In the genomic region with DNA sequence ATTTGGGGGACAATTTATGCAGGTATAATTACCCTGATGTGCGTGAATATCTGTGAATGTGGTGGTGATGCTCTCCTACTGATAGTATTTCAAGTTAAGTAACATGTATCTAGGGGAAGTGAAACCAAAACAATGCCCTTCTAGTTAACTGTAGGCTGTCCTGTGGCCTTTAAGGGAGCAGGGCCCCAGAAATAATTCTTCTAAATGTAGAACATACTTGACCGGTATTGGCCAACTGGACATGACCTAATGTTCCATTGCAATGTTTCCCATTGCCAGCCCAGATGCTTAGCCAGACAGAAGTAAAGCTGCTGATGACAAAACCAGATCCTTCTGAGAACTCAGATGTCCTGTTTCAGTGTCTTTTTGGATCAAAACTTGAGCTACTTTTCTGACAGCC, we compare ENCODE assay signal across 12 mouse cellular contexts. TPM values are rescaled to one million over a fixed set of nuclear protein-coding genes. Genes with fewer than 3 reads are reported as not detected.
A peak's percentile ranks its signal among the peaks of the same experiment; 100 is the strongest.
DNase-seq lines count a peak whose midpoint lies in the region; ATAC-seq and TF ChIP-seq lines count a peak whose summit lies in the region.
"Had no signal": no experiment of that assay in that cellular context is flagged by ENCODE, and none has a peak within 500 bp of the region (broad histone marks: within the 10 kb centered on the region; RNA-seq: fewer than 3 reads in every experiment).

No protein-coding gene starts in this region.

- H3K4me2 ChIP-seq in CH12.LX (ENCODE audit: insufficient read depth, low read depth, poor library complexity, severe bottlenecking): peak overlapping the region; percentile 47; the same call in 1 of the 2 replicates
- no peak overlapping the region for H3K4me2 ChIP-seq in neural tube, embryonic 15.5 days
- H3K4me2 ChIP-seq: hindbrain, embryonic 13.5 days had no signal

- TF ChIP-seq CTCF in kidney, adult 2 months (conservative IDR thresholded peaks at IDR 0.05; ENCODE audit: insufficient read depth, insufficient read length, low read depth, low read length): no peak
- TF ChIP-seq CTCF in CH12.LX (conservative IDR thresholded peaks at IDR 0.05 in 1 of 2, IDR thresholded peaks at IDR 0.05 in 1 of 2; ENCODE audit: low read depth in 2 of 2, low read length in 2 of 2): no peak

- no peaks in the 10 kb centered on the region for H3K79me2 ChIP-seq in CH12.LX (replicated peaks; ENCODE audit: control insufficient read depth, extremely low read depth, insufficient read depth, poor library complexity, severe bottlenecking)

- no peak for TF ChIP-seq RAD21 in CH12.LX (IDR thresholded peaks at IDR 0.05; ENCODE audit: low read depth, low read length)

- no peak overlapping the region for H3K27ac ChIP-seq in kidney, adult 2 months (ENCODE audit: insufficient read depth, low read depth, low read length)
- H3K27ac ChIP-seq in CH12.LX (ENCODE audit: insufficient read depth, low read depth): no peak overlapping the region
- no peak overlapping the region for H3K27ac ChIP-seq in neural tube, embryonic 15.5 days (replicated peaks)
- H3K27ac ChIP-seq: hindbrain, embryonic 13.5 days had no signal

- no peaks in the 10 kb centered on the region for H3K27me3 ChIP-seq in kidney, adult 2 months (replicated peaks; ENCODE audit: control insufficient read depth, insufficient read depth, low read length)
- H3K27me3 ChIP-seq in CH12.LX (replicated peaks): no peaks in the 10 kb centered on the region
- no peaks in the 10 kb centered on the region for H3K27me3 ChIP-seq in neural tube, embryonic 15.5 days (replicated peaks)
- H3K27me3 ChIP-seq: hindbrain, embryonic 13.5 days; megakaryocyte, embryonic 14.5 days had no signal

- DNase-seq in kidney, adult 2 months: peak; percentile 52
- DNase-seq in kidney, adult 11 months: no peak
- peak; percentile 80 for DNase-seq in A20 (ENCODE audit: low read depth, low spot score)
- DNase-seq in CH12.LX (ENCODE audit: extremely low read depth): peak; percentile 65
- DNase-seq in lung, postnatal 4 days: peak; percentile 34 to 36
- no peak for DNase-seq in right cerebral cortex, adult 2 months (ENCODE audit: low spot score in 2 of 2)
- DNase-seq: cerebellum, adult 9-10 months; kidney, postnatal 14 days; left cerebral cortex, postnatal 4 days had no signal

- dilution Hi-C loops in CH12.LX (cut with MboI; ENCODE audit: extremely low pct_ligation_motif_present, extremely low pct_unique_long_range_greater_than_20kb, low sequenced_read_pairs): no loop called here

- no peaks in the 10 kb centered on the region for H3K9me3 ChIP-seq in CH12.LX (replicated peaks; ENCODE audit: low read length)
- no peaks in the 10 kb centered on the region for H3K9me3 ChIP-seq in neural tube, embryonic 15.5 days (replicated peaks)
- H3K9me3 ChIP-seq: hindbrain, embryonic 13.5 days; megakaryocyte, embryonic 14.5 days had no signal

- 74% methylated on average over 2 of the region's 2 CpGs for WGBS in kidney, adult 2 months
- 91% methylated on average over 2 of the region's 2 CpGs for WGBS in neural tube, embryonic 15.5 days

- H3K4me3 ChIP-seq in kidney, adult 2 months (ENCODE audit: insufficient read depth, low read depth, low read length): no peak overlapping the region
- no peak overlapping the region for H3K4me3 ChIP-seq in CH12.LX (replicated peaks in 1 of 3; ENCODE audit: low read depth in 2 of 3, low read length in 2 of 3, poor library complexity in 1 of 3)
- H3K4me3 ChIP-seq in neural tube, embryonic 15.5 days (replicated peaks): no peak overlapping the region
- H3K4me3 ChIP-seq: hindbrain, embryonic 13.5 days; megakaryocyte, embryonic 14.5 days had no signal

- TF ChIP-seq POLR2A in kidney, adult 2 months (IDR thresholded peaks at IDR 0.05; ENCODE audit: low read depth, low read length): no peak
- TF ChIP-seq POLR2A in CH12.LX (IDR thresholded peaks at IDR 0.05; ENCODE audit: low read depth, low read length): no peak

- ATAC-seq in neural tube, embryonic 15.5 days (ENCODE audit: low FRiP score): no peak

- in situ Hi-C loops in CH12.LX (cut with MboI; ENCODE audit: low pct_ligation_motif_present, low pct_unique_long_range_greater_than_20kb, low sequenced_read_pairs): no loop called here

- H3K36me3 ChIP-seq in kidney, adult 2 months (ENCODE audit: control insufficient read depth, insufficient read depth, low read length): no peaks in the 10 kb centered on the region
- H3K36me3 ChIP-seq in CH12.LX (replicated peaks in 1 of 2; ENCODE audit: control insufficient read depth in 1 of 2, insufficient read depth in 1 of 2, low read length in 1 of 2): no peaks in the 10 kb centered on the region
- no peaks in the 10 kb centered on the region for H3K36me3 ChIP-seq in neural tube, embryonic 15.5 days
- H3K36me3 ChIP-seq: hindbrain, embryonic 13.5 days had no signal

- H3K4me1 ChIP-seq in kidney, adult 2 months (ENCODE audit: control insufficient read depth, insufficient read depth, low read length): no peaks in the 10 kb centered on the region
- H3K4me1 ChIP-seq in CH12.LX (ENCODE audit: control insufficient read depth in 1 of 2, insufficient read depth in 2 of 2): peaks cover 13 to 24% of the 10 kb centered on the region in 2 experiments; a peak in 3 of 4 replicates
- no peaks in the 10 kb centered on the region for H3K4me1 ChIP-seq in neural tube, embryonic 15.5 days
- H3K4me1 ChIP-seq: hindbrain, embryonic 13.5 days had no signal

- peak; percentile 88 for TF ChIP-seq EP300 in CH12.LX (IDR thresholded peaks at IDR 0.05; ENCODE audit: low read length)

- no peak overlapping the region for H3K9ac ChIP-seq in CH12.LX (ENCODE audit: insufficient read depth, low read depth)
- H3K9ac ChIP-seq in neural tube, embryonic 15.5 days (replicated peaks): no peak overlapping the region
- H3K9ac ChIP-seq: hindbrain, embryonic 13.5 days had no signal

TF ChIP-seq in CH12.LX, 34 proteins besides CTCF, POLR2A, EP300 and RAD21:
- no peak for TF ChIP-seq USF2 (conservative IDR thresholded peaks at IDR 0.05; ENCODE audit: low read depth, low read length)
- no peak; the same call in 1 of the 2 replicates for TF ChIP-seq JUN (IDR thresholded peaks at IDR 0.05; ENCODE audit: insufficient read depth, low read depth, low read length)
- TF ChIP-seq USF1 (IDR thresholded peaks at IDR 0.05; ENCODE audit: low read depth, low read length): no peak
- TF ChIP-seq ZC3H11A (IDR thresholded peaks at IDR 0.05; ENCODE audit: low read depth, low read length): no peak
- TF ChIP-seq SIN3A (IDR thresholded peaks at IDR 0.05; ENCODE audit: low read length): 0 out of 2 replicates have a peak, but pooled peaks have one; percentile 40
- TF ChIP-seq TCF12 (IDR thresholded peaks at IDR 0.05; ENCODE audit: low read depth, low read length): peak; percentile 53
- no peak for TF ChIP-seq RCOR1 (conservative IDR thresholded peaks at IDR 0.05; ENCODE audit: low read depth, low read length)
- TF ChIP-seq MAZ (IDR thresholded peaks at IDR 0.05; ENCODE audit: low read depth, low read length): 0 out of 2 replicates have a peak, but pooled peaks have one; percentile 40
- TF ChIP-seq SMC3 (IDR thresholded peaks at IDR 0.05; ENCODE audit: low read depth, low read length): no peak
- TF ChIP-seq MAX (IDR thresholded peaks at IDR 0.05; ENCODE audit: low read length): no peak
- TF ChIP-seq MYC (IDR thresholded peaks at IDR 0.05; ENCODE audit: low read depth, low read length): 0 out of 2 replicates have a peak, but pooled peaks have one; percentile 24
- no peak for TF ChIP-seq ZKSCAN1 (IDR thresholded peaks at IDR 0.05; ENCODE audit: borderline replicate concordance, low read depth, low read length)
- no peak; the same call in 1 of the 2 replicates for TF ChIP-seq CHD1 (IDR thresholded peaks at IDR 0.05; ENCODE audit: low read depth, low read length)
- TF ChIP-seq E2F4 (IDR thresholded peaks at IDR 0.05; ENCODE audit: insufficient replicate concordance, low read depth, low read length): 0 out of 2 replicates have a peak, but pooled peaks have one; percentile 22
- no peak for TF ChIP-seq TBP (conservative IDR thresholded peaks at IDR 0.05; ENCODE audit: low read depth, low read length)
- no peak for TF ChIP-seq GABPA (IDR thresholded peaks at IDR 0.05; ENCODE audit: insufficient replicate concordance, low read depth, low read length)
- no peak for TF ChIP-seq POLR2AphosphoS2 (IDR thresholded peaks at IDR 0.05; ENCODE audit: low read depth, low read length)
- TF ChIP-seq MAFK (IDR thresholded peaks at IDR 0.05; ENCODE audit: insufficient replicate concordance, low read length): peak; percentile 39; the same call in 1 of the 2 replicates
- TF ChIP-seq PAX5 (IDR thresholded peaks at IDR 0.05; ENCODE audit: low read length): no peak
- TF ChIP-seq BHLHE40 (IDR thresholded peaks at IDR 0.05; ENCODE audit: low read depth, low read length): peak; percentile 45
- TF ChIP-seq NELFE (IDR thresholded peaks at IDR 0.05; ENCODE audit: low read depth, low read length): no peak
- TF ChIP-seq ZMIZ1 (IDR thresholded peaks at IDR 0.05; ENCODE audit: low read depth, low read length): no peak
- no peak for TF ChIP-seq ZNF384 (IDR thresholded peaks at IDR 0.05; ENCODE audit: low read depth, low read length)
- TF ChIP-seq NRF1 (IDR thresholded peaks at IDR 0.05; ENCODE audit: low read depth, low read length): no peak
- no peak for TF ChIP-seq UBTF (IDR thresholded peaks at IDR 0.05; ENCODE audit: low read depth, low read length)
- TF ChIP-seq ETS1 (conservative IDR thresholded peaks at IDR 0.05; ENCODE audit: low read depth, low read length): peak; percentile 75
- TF ChIP-seq CHD2 (IDR thresholded peaks at IDR 0.05; ENCODE audit: low read length): peak; percentile 46
- TF ChIP-seq MXI1 (IDR thresholded peaks at IDR 0.05; ENCODE audit: low read depth, low read length): no peak
- TF ChIP-seq IRF4 (IDR thresholded peaks at IDR 0.05; ENCODE audit: low read depth, low read length): peak; percentile 95
- TF ChIP-seq ELF1 (IDR thresholded peaks at IDR 0.05; ENCODE audit: low read depth, low read length): no peak
- TF ChIP-seq JUND (conservative IDR thresholded peaks at IDR 0.05; ENCODE audit: low read depth, low read length): peak; percentile 33; the same call in 1 of the 2 replicates
- no peak for TF ChIP-seq KAT2A (IDR thresholded peaks at IDR 0.05; ENCODE audit: insufficient replicate concordance, low read length)
- TF ChIP-seq HCFC1 (IDR thresholded peaks at IDR 0.05; ENCODE audit: low read depth, low read length): 0 out of 2 replicates have a peak, but pooled peaks have one; percentile 16
- peak; percentile 91 for TF ChIP-seq MEF2A (IDR thresholded peaks at IDR 0.05; ENCODE audit: borderline replicate concordance, low read depth, low read length)

RNA-seq across cellular contexts. Expression of gene Gsap, which starts 54.9 kb away (rescaled TPM):
- 3.3 and 3.7 TPM in 2 replicates for polyA plus RNA-seq in kidney, adult 2 months (2012; rRNA removed)
- 1.2 and 1.7 TPM in 2 replicates for total RNA-seq in CH12.LX (2012; rRNA removed)
- 3.5 and 3.8 TPM in 2 replicates for total RNA-seq in CH12.LX (2014; rRNA removed)
- polyA plus RNA-seq in CH12.LX (2012; ENCODE audit: insufficient read length, low read depth): 2.2 and 3.2 TPM in 2 replicates
- polyA plus RNA-seq in neural tube, embryonic 15.5 days (2015; fragmentation: Nextera tagmentation; extraction: Ambion mirVana): 11.3 and 12.1 TPM in 2 replicates

Comparison
In these comparisons a context has a peak if more than half of its experiments do, and no peak if none do; other contexts are left out.
1. DNase-seq: peak in kidney, adult 2 months (single experiment), A20 (single experiment), CH12.LX (single experiment) and lung, postnatal 4 days (2 of 2); none in kidney, adult 11 months (single experiment) and right cerebral cortex, adult 2 months (0 of 2).